ENCODE assay signal across 8 mouse cellular contexts in the genomic region with DNA sequence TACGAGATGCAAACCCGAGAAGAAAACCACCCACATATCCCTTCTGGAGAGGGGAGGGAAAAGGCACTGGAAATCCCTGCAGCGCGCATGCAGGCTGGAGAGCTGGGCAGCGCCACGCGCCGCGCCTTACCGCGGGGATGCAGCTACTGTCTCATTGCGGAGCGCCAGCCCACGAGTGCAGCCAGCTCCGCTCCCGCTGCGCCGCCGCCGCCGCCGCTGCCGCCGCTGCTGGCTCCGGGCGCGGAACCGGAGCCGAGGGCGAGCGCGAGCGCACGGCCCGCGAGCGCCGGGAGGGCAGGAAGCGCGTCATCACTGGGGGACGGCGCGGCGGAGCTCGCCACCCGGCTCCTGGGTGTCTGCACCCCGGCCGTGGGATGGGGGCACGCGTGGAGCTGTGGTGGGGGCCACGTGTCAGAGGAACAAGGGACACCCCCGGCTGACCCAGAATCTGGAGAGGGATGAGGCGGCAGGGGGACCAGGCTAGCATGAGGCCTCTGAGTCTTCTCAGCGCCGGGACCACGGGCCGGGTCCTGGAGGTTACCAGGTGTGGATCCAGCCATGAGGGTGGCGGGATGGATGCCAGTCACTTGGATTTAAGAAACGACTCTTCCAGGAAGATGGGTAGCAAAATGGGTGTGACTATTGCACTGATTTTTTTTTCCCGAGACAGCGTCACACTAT.
DNase-seq lines count a peak whose midpoint lies in the region; ATAC-seq lines count a peak whose summit lies in the region.

No protein-coding gene starts in this region.

- no peaks in the 10 kb centered on the region for H3K9me3 ChIP-seq in erythroblast, embryonic 14.5 days (ENCODE audit: control insufficient read depth, low read length)
- H3K9me3 ChIP-seq in intestine, embryonic 16.5 days (ENCODE audit: control insufficient read depth, low read length): no peaks in the 10 kb centered on the region
- no peaks in the 10 kb centered on the region for H3K9me3 ChIP-seq in midbrain, embryonic 13.5 days
- 0 out of 2 replicates have a peak, but pooled peaks cover 3% of the 10 kb centered on the region for H3K9me3 ChIP-seq in stomach, embryonic 16.5 days (replicated peaks; ENCODE audit: control insufficient read depth, low read length)

- H3K4me3 ChIP-seq in erythroblast, embryonic 14.5 days (replicated peaks): peak overlapping the region; percentile 63
- H3K4me3 ChIP-seq in intestine, embryonic 16.5 days (ENCODE audit: low read length): peak overlapping the region; percentile 64
- peak overlapping the region; percentile 75 for H3K4me3 ChIP-seq in midbrain, embryonic 13.5 days (replicated peaks)
- H3K4me3 ChIP-seq in stomach, embryonic 16.5 days (replicated peaks; ENCODE audit: low read length): peak overlapping the region; percentile 76

- intact Hi-C loops in gastrocnemius, postnatal 36 days (cut with DNase I): loop anchor here (5.0 to 10.0 kb wide), 3 partner anchors 52 to 319 kb away; no protein-coding TSS in a partner anchor
- intact Hi-C loops in left cerebral cortex, postnatal 36 days (cut with DNase I): loop anchor here (5.0 kb wide), 2 partner anchors 137 to 317 kb away; no protein-coding TSS in a partner anchor

- peak overlapping the region; percentile 98 for H3K4me2 ChIP-seq in intestine, embryonic 16.5 days (ENCODE audit: low read depth, low read length)
- H3K4me2 ChIP-seq in midbrain, embryonic 13.5 days (replicated peaks): peak overlapping the region; percentile 100
- peak overlapping the region; percentile 91 for H3K4me2 ChIP-seq in stomach, embryonic 16.5 days (ENCODE audit: low read depth, low read length)

- H3K36me3 ChIP-seq in erythroblast, embryonic 14.5 days (ENCODE audit: control insufficient read depth): no peaks in the 10 kb centered on the region
- H3K36me3 ChIP-seq in intestine, embryonic 16.5 days (ENCODE audit: control insufficient read depth, insufficient read depth, low read length): no peaks in the 10 kb centered on the region
- no peaks in the 10 kb centered on the region for H3K36me3 ChIP-seq in midbrain, embryonic 13.5 days
- H3K36me3 ChIP-seq in stomach, embryonic 16.5 days (ENCODE audit: control insufficient read depth, insufficient read depth, low read length): no peaks in the 10 kb centered on the region

- no peak for ATAC-seq in erythroblast, adult 5-6 weeks (replicated peaks; ENCODE audit: low FRiP score, poor library complexity, severe bottlenecking)
- peak; percentile 82 for ATAC-seq in intestine, embryonic 16.5 days
- ATAC-seq in midbrain, embryonic 13.5 days: peak; percentile 84
- ATAC-seq in stomach, embryonic 16.5 days (ENCODE audit: insufficient read depth, low FRiP score): peak; percentile 76; the same call in 1 of the 2 replicates

- H3K4me1 ChIP-seq in erythroblast, embryonic 14.5 days (ENCODE audit: control insufficient read depth): peaks cover 4% of the 10 kb centered on the region; the same call in 1 of the 2 replicates
- peaks cover 13% of the 10 kb centered on the region for H3K4me1 ChIP-seq in intestine, embryonic 16.5 days (ENCODE audit: control insufficient read depth, insufficient read depth, low read length)
- H3K4me1 ChIP-seq in midbrain, embryonic 13.5 days (replicated peaks): peaks cover 20% of the 10 kb centered on the region
- peaks cover 21% of the 10 kb centered on the region for H3K4me1 ChIP-seq in stomach, embryonic 16.5 days (ENCODE audit: control insufficient read depth, insufficient read depth, low read length)

- peak; percentile 80 for DNase-seq in embryo, embryonic 10.5 days (ENCODE audit: low spot score)
- DNase-seq in gastrocnemius, postnatal 36 days: peak; percentile 55 to 63
- DNase-seq in left cerebral cortex, postnatal 36 days (ENCODE audit: low spot score in 2 of 2): peak; percentile 83 to 88

- under 1% methylated on average over 61 of the region's 61 CpGs for WGBS in intestine, embryonic 16.5 days
- WGBS in midbrain, embryonic 13.5 days: under 1% methylated on average over 60 of the region's 61 CpGs
- WGBS in stomach, embryonic 16.5 days: under 1% methylated on average over 61 of the region's 61 CpGs

- peaks cover 53% of the 10 kb centered on the region for H3K27me3 ChIP-seq in erythroblast, embryonic 14.5 days (ENCODE audit: control insufficient read depth)
- no peaks in the 10 kb centered on the region for H3K27me3 ChIP-seq in intestine, embryonic 16.5 days (replicated peaks; ENCODE audit: control insufficient read depth, insufficient read depth, low read length)
- peaks cover 41% of the 10 kb centered on the region for H3K27me3 ChIP-seq in midbrain, embryonic 13.5 days
- H3K27me3 ChIP-seq in stomach, embryonic 16.5 days (ENCODE audit: control insufficient read depth, insufficient read depth, low read length): peaks cover 3% of the 10 kb centered on the region

- H3K9ac ChIP-seq in intestine, embryonic 16.5 days (ENCODE audit: low read depth, low read length): peak overlapping the region; percentile 84
- peak overlapping the region; percentile 77 for H3K9ac ChIP-seq in midbrain, embryonic 13.5 days (replicated peaks)
- H3K9ac ChIP-seq in stomach, embryonic 16.5 days (ENCODE audit: low read length): peak overlapping the region; percentile 87

- peak overlapping the region; percentile 52; the same call in 1 of the 2 replicates for H3K27ac ChIP-seq in intestine, embryonic 16.5 days (ENCODE audit: low read length)
- H3K27ac ChIP-seq in midbrain, embryonic 13.5 days: peak overlapping the region; percentile 90
- peak overlapping the region; percentile 65 for H3K27ac ChIP-seq in stomach, embryonic 16.5 days (ENCODE audit: low read length)
